Mouse (Mus musculus): ENCODE measurements around the gene Cdkl5.
"Not testable (repeated sequence)": the region's sequence is repeated elsewhere in the genome, so short reads cannot be mapped to it uniquely, and the experiment has no call there.

Gene Cdkl5

DNA sequence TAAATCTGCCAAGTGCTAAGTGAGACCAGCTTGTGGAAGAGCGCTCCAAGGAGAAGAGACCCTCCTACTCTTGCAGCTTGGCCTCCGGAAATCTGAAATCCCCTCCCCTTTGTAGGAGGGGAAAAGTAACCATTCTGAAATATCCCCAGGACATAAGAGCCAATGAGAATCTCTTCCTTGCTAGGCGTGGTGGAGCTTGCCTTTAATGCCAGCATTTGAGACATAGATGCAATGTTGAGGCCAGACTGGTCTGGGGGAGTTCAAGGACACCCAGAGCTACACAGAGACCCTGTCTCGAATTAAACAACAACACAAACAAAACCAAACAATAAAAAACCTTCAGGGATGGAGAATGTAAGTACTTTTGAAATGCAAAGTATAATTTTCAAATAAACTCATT is 87.6 kb downstream of the Cdkl5 start, which contains the start of gene Gja6:
Gene Gja6, minus strand, starts transcription at position 101 of the 400 bp plus-strand sequence.
- no peak for DNase-seq (ENCODE audit: low spot score in 2 of 2)

DNA sequence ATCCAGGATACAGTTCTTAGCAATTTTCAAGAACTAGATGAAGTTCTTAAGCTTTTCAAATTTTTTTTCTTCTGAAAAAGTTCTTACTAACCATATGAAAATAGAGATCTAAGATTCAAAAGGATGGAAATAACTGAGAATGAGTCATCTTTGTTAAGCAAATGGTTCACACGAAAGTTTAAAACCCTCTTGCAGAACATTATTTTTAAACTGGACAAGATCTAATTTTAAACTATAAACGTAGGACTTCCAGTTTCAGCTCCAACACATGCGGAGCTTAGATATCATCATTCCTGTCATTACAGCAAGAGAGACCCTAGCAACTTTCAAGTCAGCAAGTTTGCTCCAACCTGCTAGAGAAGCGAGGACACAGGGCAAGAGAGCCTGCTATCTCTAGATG is 88.0 kb downstream of the Cdkl5 start:
- DNase-seq (ENCODE audit: low spot score in 2 of 2), result no peak

DNA sequence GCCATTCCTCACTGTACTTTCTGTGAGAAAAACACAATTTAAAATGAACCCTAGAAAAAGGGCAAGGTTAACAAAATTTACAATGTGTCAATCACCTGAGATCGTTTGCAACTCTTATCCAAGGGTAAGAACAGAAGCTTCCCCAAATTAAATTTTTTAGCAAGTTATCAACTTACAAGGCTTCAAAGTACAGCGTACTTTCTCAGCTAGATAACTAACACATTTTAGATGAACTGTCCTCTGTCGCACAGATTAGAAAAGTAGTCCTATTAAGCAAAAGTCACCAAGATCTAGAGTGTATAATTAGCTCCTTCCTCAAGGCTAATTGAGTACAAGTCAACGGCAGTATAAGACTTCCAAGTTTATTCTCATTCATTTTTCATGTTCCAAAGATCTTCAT is 88.6 kb downstream of the Cdkl5 start:
- no peak for DNase-seq (ENCODE audit: low spot score in 2 of 2)

DNA sequence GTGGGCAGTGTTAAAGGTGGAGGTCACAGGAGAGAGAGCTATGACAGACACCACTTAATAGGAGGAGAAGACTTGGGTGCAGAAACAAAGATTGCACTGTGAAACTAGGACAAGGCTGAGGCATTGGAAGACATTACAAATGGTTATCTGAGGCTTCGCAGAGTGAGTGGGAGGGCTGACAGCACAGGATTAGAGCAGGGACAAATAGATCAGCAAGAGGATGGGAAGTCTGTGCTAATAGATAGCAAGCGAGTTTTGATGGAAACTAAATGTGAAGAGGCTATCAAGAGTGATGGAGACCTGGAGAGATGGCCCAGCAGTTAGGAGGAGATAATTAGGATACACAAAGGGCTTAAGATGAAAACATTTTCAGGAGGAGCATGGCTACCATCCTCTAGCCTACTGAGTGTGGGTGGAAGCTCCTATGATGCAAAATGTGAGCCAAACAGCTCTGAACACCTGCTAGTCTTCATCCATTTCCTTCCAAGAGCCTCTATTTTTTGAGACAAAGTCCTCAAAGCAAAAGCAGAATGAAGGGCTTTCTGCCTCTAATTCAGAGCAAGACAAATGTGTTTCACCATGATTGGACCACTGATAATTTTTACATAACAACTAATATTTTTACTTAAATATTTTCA is 89.3 kb downstream of the Cdkl5 start:
- no peak for DNase-seq (ENCODE audit: low spot score in 2 of 2)

DNA sequence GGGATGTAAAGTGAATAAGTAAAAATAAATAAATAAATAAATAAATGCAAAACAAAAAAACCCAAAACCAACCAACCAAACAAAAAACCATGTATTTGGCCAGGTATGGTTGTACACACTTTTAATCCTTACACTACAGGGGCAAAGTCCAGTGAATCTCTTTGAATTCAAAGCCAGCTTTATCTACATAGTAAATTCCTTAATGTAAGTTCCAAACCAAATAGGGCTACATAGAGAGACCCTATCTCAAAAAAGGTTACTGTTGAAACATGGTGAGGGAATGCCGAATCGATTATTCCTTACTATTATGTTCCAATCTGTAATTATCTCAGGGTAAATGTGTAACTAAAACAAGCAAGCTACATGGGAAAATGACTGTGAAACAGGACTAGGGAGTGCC is 93.4 kb downstream of the Cdkl5 start:
- DNase-seq (ENCODE audit: low spot score in 2 of 2), result no peak

DNA sequence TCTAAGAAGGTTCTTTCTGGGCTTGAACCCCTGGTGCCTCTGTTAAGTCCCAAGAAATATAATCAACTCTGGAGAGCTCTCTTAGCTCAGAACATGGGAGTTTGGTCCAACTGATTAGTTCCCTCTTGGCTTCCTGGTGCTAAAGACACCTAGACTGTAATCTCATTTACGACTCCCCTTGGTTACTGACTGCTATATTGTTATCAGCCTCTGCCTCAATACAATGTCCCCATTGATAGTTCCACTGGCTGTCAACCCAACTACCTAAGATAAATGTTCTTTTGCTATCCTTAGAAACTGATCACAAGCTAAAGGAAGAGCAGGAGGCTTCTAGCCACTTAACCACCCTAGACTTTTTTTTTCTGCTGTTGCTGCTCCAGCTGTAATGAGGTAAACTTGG is 102.4 kb downstream of the Cdkl5 start:
- DNase-seq (ENCODE audit: low spot score in 2 of 2), result no peak

DNA sequence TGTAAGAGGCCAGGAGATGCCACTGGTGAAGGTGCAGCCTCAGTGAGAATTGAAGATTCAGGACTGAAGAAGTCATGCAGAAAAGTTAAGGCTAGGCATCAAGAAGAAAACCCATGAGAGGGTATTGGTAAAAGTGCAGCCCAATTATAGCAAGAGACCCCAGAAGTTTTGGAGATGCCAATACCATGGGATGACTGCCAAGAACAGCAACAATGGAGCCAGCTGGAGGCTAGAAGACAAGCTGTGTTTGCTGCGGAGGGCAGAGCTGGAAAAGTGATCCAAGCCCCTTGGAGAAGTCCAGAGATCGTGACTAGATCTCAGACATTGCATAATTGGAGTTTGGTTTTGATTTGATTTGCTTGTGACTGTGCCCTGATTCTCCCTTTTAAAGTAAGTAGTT is 108.2 kb downstream of the Cdkl5 start:
- DNase-seq (ENCODE audit: low spot score in 2 of 2), result no peak

DNA sequence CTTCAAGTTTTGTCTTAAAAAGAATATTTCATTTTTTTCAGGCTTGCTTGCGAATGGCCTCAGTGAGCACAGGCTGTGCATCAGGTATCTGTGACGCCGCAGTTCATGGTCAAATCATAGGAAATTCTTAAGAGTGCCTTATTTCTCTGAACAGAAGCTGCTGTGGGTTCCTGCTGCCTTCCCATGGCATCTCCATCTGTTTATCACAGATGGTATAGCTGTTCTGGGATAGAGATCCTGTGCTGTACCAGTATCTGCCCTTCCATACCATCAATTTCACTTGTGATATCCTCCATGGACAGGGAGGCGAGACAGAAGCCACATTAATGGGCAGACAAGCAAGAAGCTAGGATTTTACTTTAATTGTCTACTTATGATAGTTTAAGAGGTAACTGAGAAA is 127.9 kb downstream of the Cdkl5 start:
- DNase-seq (ENCODE audit: low spot score in 2 of 2), result no peak

DNA sequence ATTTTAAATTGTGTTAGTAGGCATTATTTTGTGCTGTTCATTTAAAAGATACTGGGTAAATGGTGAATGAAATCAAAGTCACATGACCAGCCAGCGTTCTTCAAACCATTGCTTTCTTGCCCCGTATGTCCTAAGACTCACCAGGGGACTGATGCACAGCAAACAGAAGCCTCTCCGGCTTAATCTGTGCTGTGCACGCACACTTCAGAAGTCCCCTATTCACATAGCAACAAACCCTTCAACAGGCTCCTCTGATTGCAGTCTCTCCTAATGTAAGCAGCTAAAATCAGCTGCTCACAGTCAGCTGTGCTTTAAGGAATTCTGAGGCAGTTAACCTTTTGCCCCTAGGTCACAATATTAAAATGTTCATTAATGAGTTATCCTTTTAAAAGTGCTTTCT is 129.5 kb downstream of the Cdkl5 start:
- no peak for DNase-seq (ENCODE audit: low spot score in 2 of 2)

DNA sequence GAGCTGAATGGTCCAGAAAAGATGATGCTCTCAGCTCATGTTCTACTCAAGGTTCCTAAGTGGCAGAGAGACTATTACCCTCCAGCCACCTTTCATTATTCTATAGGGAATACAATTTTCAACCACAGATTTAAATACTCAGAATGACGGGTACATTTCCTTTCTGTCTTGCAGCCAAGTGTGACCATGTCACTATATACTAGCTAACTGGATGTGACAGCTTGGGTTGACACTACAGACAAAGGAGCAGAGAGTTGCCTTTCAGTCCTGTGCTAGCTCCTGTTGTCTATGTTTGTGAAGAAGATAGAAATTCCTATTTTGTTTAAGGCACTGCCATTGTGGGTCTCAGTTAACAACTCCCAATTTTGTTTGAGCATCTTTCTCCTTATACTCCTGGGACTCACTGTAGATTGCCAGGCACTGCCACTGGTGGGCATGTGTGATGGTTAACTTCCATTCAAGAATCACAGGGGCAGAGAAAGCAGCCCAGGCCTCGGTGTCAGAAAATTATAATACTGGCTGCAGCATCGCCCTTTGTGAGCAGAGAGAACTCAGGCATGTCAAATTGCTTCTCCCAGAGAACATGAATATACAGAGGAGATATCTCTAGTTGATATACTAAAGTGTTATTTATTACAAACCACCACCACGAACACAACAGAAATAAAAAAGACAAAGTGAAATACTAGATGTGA is 130.7 kb downstream of the Cdkl5 start:
- no peak for DNase-seq (ENCODE audit: low spot score in 2 of 2)

DNA sequence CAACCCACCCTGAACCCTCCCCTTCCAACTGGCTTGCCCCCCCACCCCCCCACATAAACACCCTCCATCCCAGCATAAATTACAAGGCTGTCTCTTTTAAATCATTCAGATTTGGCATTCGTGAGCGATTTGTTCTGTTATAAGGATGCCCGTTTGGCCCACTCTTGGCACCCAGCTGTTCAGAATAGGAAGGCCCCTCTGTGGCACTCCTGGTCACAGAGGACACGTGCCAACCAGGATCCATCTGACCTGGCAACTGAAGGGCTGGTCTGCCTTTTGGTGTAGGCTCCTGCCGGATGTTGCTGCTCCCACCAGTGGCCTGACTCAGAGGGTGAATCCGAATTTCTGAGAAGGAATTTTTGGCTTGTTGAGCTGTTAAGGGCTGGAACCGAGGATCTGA is 186.3 kb downstream of the Cdkl5 start:
- no peak for DNase-seq (ENCODE audit: low spot score in 2 of 2)

DNA sequence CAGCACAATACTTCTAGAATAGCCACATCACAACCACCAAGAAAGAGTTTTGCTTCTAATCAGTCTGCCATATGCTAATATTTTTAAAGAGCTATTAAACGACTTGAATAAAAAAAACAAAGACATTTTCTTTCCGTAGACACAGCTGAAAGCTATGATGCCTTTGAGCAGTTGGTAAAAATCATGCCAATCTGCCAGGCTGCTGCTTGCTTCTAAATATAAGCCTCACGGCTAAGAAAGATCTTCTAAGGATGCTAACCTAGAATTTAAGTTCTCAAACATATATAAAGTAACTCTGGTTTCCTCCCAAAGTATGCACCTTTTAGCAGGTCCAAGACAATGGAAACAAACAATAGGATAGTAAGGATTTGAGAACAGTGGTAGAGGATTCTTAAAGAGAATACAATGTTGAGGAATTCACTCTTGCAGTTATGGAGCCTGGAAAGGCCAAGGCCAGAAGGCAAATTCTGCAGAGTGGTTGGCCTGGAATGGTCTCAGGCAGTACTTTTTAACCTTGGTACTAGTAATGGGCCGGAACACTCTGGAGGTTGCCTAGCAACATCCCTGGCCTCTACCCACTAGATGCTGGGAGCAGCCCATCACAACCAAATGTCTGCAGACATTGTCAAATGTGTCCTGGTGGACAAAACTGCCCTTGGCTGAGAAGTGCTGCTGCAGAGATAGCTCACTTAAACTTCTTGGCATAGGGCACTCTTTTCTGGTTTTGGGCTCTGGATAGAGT is 189.9 kb downstream of the Cdkl5 start:
- DNase-seq (ENCODE audit: low spot score in 2 of 2), result no peak

DNA sequence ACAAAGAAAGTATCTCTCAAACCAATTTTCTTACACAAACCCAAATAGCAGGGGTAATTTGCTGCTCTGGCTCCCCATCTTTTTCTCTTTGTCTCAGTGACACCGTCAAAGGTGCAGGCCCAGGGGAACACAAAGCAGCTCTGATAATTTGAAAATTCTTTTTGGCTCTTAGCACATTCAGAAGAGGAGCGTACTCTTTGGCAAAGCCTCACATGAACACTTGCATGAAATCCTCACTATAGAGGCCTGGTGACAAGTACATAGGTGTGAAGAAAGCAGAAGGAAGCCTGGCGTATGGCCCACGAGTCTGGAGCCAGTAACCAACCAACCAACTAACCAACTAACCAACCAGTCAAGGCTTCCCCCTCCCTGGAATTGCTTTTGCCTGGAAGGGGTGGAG is 199.6 kb downstream of the Cdkl5 start:
- DNase-seq (ENCODE audit: low spot score in 2 of 2), result no peak

DNA sequence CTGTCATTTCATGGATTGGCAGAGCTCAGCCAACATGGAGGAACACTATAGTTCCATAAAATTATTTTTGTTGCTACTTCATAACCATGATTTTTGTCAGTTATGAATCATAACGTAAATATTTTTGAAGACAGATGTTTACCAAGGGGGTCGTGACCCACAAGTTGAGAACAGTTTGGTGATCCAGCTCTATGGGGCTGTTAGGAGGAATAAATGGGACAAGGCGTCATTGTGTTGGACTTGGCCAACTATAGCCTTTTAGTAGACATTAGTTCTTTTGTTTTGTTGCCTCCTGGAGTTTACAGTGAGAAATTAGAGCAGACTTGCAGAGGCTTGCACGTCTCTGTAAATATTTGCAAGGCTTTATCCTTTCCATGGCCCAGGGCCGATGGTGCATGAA is 212.2 kb downstream of the Cdkl5 start:
- no peak for DNase-seq (ENCODE audit: low spot score in 2 of 2)

DNA sequence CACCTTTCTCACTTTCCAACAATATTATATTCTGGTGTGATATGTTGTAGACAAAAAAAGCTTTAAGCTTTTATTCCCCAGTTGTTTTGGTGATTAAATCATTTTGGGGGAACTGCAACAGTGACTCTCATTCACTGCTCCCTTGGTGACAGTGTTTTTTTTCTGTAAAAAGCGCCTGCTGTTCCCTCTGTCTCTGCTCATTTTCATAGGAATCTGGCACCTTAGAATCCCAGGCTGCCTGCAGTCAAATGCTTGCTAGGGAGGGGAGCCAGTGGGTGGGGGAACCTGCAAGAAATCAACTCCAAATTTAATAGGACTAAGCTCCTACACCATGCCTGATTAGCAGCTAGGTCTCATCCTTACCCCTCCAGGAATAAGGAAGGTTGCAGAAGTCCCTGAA is 221.5 kb downstream of the Cdkl5 start:
- no peak for DNase-seq (ENCODE audit: low spot score in 2 of 2)

DNA sequence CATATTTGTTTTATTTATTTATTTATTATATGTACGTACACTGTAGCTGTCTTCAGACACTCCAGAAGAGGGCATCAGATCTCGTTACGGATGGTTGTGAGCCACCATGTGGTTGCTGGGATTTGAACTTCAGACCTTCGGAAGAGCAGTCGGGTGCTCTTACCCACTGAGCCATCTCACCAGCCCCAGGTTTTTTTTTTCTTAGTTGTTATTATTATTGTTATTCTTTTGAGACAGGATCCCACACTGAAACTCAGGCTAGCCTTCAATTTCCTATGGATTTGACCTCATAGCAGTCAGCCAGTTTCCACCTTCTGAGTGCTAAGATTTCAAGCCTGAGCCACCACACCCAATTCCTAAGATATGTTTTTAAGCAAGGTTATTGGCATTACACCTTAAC is 224.9 kb downstream of the Cdkl5 start:
- not testable (repeated sequence) for DNase-seq (ENCODE audit: low spot score in 2 of 2)

DNA sequence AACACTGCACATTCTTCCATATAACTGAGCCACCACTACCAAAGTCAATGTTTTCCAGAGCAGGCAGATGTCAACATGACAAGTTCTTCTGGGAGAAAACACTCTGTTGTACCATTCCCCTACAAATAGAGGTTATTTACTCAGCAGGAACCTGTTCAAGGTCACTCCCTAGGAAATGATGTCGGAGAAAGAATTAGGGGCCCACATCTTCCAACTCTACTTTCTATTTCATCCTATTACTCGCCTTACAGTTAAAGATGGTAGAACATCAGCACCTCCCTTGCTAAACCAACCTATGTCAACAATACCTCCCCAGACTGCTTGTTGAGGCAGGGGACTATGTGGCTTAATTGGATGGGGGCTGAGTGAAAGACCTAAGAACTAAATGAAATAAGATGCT is 226.8 kb downstream of the Cdkl5 start, which contains the start of gene Rs1:
Gene Rs1, plus strand, starts transcription at position 301 of the 400 bp plus-strand sequence.
- DNase-seq (ENCODE audit: low spot score in 2 of 2), result no peak

DNA sequence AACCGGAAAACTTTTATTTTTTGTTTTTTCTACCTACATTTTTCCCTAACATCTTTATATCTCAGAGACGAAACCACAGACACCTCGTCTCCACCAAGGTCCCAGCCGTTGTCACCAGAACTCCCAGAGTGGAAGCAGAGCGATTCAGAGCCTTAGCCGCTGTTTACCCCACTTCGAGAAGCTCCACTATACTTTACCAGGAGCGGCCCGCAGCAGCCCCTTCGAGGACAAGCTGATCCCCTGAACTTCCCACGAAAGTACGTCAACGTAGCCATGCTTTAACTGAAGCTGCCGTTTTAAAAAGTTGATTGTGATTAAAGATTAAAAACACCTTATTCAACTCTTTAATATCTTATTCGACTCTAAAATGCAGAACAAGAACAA is 228.3 kb downstream of the Cdkl5 start:
- no peak for DNase-seq (ENCODE audit: low spot score in 2 of 2)

DNA sequence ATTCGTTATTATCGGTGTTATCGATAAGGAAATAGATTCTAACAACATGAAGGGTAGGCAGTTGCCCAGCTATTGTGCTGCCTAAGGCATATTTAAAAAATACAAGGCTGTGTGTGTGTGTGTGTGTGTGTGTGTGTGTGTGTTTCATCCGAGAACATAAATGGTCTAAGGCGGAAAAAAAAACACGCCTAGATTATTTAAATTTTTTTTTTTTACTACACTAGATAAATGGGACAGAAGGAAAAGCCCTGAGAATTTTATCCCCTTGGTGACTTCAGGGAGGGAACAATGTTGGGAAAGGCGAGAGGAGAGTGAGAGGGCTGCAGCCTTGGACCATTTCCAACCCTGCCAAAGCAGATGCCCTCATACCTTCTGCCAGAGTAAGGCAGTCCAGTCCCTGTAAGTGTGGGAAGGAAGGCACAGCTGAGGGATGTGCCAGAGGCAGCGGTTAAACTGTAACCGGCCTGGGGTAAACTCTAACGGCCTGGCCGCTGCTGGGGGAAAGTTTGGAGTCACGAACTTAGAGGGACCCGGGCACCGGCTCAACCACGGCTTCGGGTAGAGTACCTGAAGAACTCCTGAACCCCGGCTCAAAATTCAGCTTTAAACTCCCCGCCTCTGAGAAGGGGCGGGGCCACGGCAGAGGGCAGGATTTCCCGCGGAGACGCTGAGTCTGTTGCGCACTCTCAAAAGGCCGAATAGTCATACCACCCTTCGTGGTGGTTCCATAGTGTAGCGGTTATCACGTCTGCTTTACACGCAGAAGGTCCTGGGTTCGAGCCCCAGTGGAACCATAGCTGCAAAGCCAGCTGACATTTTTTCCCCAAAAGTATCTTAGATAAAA is 228.9 kb downstream of the Cdkl5 start:
- peak; percentile 88 to 94 for DNase-seq (ENCODE audit: low spot score in 2 of 2)

DNA sequence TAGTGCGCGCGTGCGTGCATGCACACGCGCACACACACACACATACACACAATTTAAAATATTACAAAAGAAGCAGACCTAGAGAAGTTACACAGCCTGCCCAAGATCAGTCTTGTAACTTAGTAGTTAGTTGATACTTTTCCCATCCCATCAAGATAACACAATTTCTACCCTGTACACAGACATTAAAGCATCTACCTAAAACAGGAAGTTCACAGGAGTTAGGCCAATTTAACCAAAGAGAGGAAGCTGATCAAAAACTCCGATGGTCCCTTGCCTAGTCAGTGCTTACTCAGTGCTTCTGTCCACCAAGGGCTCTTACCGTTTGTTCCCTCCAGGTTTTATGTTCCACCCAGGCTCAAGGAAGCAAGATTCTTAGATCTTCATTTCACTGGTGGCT is 243.7 kb downstream of the Cdkl5 start:
- no peak for DNase-seq (ENCODE audit: low spot score in 2 of 2)

DNA sequence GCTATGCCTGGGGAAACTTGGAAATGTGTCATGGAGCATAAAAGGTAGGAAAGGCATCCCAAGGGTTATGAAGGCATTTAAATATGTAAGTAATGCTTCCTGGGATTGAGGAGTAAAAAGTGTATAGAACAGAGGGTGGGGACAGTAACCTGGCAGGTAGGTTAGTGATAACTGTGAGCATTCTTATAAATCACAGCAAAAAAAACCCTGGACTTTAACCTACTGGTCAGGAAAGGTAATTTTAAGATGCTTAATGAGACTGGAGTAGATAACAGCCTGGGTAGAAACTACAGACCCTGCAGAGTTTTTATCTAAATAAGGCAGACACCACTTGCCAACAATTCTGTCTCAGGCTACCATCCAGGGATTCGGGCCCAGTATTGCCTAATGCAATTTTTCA is 245.9 kb downstream of the Cdkl5 start:
- no peak for DNase-seq (ENCODE audit: low spot score in 2 of 2)

DNA sequence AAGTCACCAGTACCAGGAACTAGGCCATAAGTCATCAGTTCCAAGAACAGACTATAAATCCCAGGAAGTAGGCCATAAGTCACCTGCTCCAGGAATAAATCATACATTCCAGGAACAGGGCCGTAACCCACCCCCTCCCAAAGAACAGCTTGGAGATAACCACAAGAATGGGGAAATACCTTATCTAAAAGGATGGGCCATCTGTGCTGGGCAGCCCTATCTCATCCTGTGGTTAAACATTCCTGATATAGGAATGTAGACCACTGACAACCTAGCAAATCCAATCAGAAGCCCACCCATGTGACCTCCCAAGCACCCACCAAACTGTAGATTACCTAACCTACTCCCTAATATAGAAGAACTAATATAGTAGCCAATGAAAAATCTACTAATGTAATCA is 249.1 kb downstream of the Cdkl5 start:
- DNase-seq (ENCODE audit: low spot score in 2 of 2), result no peak
